Mouse (Mus musculus) kidney, postnatal 36 days (tissue): ENCODE results near the gene Rnf214.
"Not testable (repeated sequence)": the region's sequence is repeated elsewhere in the genome, so short reads cannot be mapped to it uniquely, and the experiment has no call there.

Source experiments
- DNase-seq, 2 experiments: peaks; one replicate each; pipeline ENCODE4 v3.0.0; 2021 to 2022; ENCODE audit warnings: mixed read lengths in 2 of 2

Gene Rnf214

GRCm38 (mm10) chr9:45849528-45850408 lies 56.9 kb downstream of the Rnf214 start:
- DNase-seq: peak in 1 of 2 experiments; percentile 4

DNA sequence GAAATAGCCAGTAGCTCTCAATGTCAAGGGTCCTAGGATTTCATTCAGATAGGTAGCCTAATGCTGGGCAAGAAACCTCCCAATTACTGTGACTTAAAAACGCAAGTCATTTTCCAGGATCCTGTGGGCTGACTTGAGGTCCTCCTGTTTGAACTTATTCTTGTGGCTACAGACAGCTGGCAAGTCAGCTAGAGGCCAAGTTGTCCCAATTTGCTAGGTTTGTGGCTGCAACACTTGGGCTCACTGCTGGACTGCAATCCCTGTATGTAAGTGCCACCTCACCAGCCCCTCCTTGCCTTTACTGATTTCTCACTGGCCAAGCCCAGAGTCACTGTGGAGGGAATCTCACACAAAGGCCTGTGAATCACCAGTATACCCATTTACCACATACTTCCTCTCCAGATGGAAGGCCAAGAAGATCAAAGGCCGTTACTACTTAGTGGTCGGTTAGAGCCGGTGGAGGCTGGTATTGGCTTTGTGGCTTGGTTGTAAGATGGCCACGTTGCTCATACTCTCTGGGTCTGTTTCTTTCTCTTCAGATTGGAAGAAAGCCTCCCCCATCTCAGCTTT lies 59.7 kb downstream of the Rnf214 start:
- DNase-seq: no peak

GRCm38 (mm10) chr9:45846176-45846575 lies 60.5 kb downstream of the Rnf214 start:
- DNase-seq: not testable (repeated sequence)

GRCm38 (mm10) chr9:45845541-45845940 lies 61.2 kb downstream of the Rnf214 start:
- no peak for DNase-seq

- no peak for DNase-seq
Measured at GRCm38 (mm10) chr9:45843780-45844179, 62.9 kb downstream of the Rnf214 start.

GRCm38 (mm10) chr9:45843007-45843406 lies 63.7 kb downstream of the Rnf214 start:
- DNase-seq: no peak

- DNase-seq: no peak
Measured at GRCm38 (mm10) chr9:45841458-45841857, 65.3 kb downstream of the Rnf214 start.

- DNase-seq: no peak
Measured at GRCm38 (mm10) chr9:45840331-45840730, 66.4 kb downstream of the Rnf214 start.

DNA sequence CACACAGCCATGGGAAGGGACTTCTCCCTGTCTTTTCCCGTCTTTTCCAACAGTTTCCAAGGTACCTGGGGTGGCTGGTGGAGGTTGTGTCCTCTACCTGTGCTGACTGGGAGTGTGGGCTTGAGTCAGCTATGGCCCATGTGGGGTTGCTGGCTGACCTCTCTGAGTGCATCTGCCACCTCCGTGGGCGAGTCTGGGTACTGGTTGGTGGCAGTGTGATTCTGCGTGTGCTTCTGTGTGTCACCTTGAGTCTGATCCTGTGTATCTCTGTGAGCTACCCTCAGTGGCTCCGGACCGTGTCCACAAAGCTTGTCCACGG lies 66.8 kb downstream of the Rnf214 start:
- DNase-seq: no peak

GRCm38 (mm10) chr9:45839139-45839981 lies 67.4 kb downstream of the Rnf214 start:
- peak; percentile 14 to 61 for DNase-seq

- peak; percentile 90 for DNase-seq
Measured at GRCm38 (mm10) chr9:45838434-45839138, 68.1 kb downstream of the Rnf214 start, which contains the start of gene Bace1. Bace1 (plus strand) TSS chr9:45838580.

- no peak for DNase-seq
Measured at GRCm38 (mm10) chr9:45838069-45838433, 68.7 kb downstream of the Rnf214 start.

GRCm38 (mm10) chr9:45833461-45833860 lies 73.2 kb downstream of the Rnf214 start:
- DNase-seq: no peak

DNA sequence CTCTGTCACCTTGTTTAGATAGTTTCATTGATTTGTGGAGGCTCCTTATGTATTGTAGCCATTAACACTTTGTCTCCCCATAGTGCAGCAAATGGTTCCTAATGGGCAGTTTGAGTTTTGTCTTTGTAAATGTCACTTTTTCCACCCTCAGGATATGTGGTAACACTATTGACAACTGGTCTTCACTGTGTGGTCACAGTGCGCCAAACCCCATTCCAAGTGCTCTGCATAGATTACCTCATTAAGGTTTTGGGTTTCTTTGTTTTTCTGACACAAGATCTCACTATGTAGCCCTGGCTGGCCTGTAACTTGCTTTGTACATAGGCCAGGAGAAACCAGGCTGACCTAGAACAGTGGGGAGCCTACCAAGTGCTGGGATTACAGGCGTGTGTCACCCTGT lies 73.8 kb downstream of the Rnf214 start:
- no peak for DNase-seq

- DNase-seq: peak; percentile 80 to 89
Measured at GRCm38 (mm10) chr9:45829107-45829506, 77.6 kb downstream of the Rnf214 start.

GRCm38 (mm10) chr9:45828291-45828963 lies 78.3 kb downstream of the Rnf214 start, which contains the start of gene Cep164:
Cep164 (minus strand) TSS chr9:45828691.
- DNase-seq: peak; percentile 91 to 95

GRCm38 (mm10) chr9:45827663-45828290 lies 78.9 kb downstream of the Rnf214 start:
- peak; percentile 19 to 61 for DNase-seq

- DNase-seq: no peak
Measured at GRCm38 (mm10) chr9:45818406-45819011, 88.2 kb downstream of the Rnf214 start.

DNA sequence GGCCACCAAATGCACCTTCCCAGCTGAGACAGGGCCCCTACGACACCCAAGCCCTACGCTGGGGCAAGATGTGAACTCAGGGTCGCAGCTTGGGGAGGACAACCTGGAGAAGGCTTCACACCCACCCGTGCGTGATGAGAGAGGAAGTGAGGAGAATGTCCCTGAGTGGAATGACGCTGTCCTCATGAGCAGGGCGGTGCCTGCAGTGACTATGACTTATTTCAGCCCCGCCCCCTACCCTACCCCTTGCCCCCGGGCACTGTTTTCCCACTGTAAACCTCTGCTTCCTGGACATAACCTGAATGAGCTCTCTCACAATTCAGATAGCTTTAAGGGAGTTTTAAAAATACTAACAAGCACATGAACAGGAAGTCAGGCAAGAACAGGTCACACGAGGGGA lies 91.2 kb downstream of the Rnf214 start:
- peak in 1 of 2 experiments; percentile 10 for DNase-seq

DNA sequence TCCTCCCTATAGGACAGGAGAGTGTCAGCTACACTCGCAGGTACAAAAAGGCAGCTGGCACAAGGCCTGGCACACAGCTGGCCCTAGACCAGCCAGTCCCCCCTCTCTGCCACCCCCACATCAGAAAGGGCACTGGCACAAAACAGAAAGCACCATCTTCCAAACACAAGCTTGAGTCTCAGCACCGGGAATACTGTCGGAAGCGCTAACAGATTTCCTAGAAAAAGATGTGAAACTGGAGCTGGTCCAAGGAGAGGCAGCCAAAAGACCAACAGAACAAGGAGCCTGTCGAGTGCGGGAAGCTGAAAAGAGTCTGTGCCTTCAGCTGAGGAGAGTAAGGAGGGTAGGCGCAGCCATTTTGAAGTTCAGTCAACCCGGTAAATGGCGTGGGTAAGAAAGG lies 91.6 kb downstream of the Rnf214 start:
- peak; percentile 10 to 58 for DNase-seq
